Mouse (Mus musculus) yolk sac, embryonic 10.5 days (tissue): Measurements from ENCODE around the gene Psg25.
"Not testable (repeated sequence)": the region's sequence is repeated elsewhere in the genome, so short reads cannot be mapped to it uniquely, and the experiment has no call there.

Experiments
- DNase-seq: peaks from one replicate; pipeline ENCODE4 v3.0.0-alpha.2; 2017; ENCODE audit warnings: low spot score

The Psg25 gene

GRCm38 (mm10) chr7:18532169-18532568, at the start of gene Psg25:
Gene Psg25 (minus strand): TSS chr7:18532269.
- no peak for DNase-seq

- DNase-seq, result no peak
Observed at GRCm38 (mm10) chr7:18567205-18567604, 35.1 kb upstream of the Psg25 start, which contains the start of gene Psg27. Gene Psg27 (minus strand): TSS chr7:18567305.

- DNase-seq, result no peak
Observed at GRCm38 (mm10) chr7:18559850-18560249, 27.8 kb upstream of the Psg25 start.

- DNase-seq, result not testable (repeated sequence)
Observed at GRCm38 (mm10) chr7:18555751-18556150, 23.7 kb upstream of the Psg25 start.

- DNase-seq, result no peak
Observed at GRCm38 (mm10) chr7:18533420-18533819, 1.4 kb upstream of the Psg25 start.

GRCm38 (mm10) chr7:18524668-18525067, 7.4 kb downstream of the Psg25 start:
- no peak for DNase-seq

- not testable (repeated sequence) for DNase-seq
Observed at GRCm38 (mm10) chr7:18512848-18513247, 19.2 kb downstream of the Psg25 start.

- DNase-seq, result not testable (repeated sequence)
Observed at GRCm38 (mm10) chr7:18512417-18512816, 19.7 kb downstream of the Psg25 start.

GRCm38 (mm10) chr7:18511479-18511878, 20.6 kb downstream of the Psg25 start:
- DNase-seq, result no peak

- no peak for DNase-seq
Observed at GRCm38 (mm10) chr7:18484077-18484476, 48.0 kb downstream of the Psg25 start, which contains the start of gene Psg26. Gene Psg26 (minus strand): TSS chr7:18484177.
